Mouse (Mus musculus): ENCODE results near the gene Slc26a8. TPM values are rescaled to one million over a fixed set of nuclear protein-coding genes. Genes with fewer than 3 reads are reported as not detected.
"Not testable (repeated sequence)": the region's sequence is repeated elsewhere in the genome, so short reads cannot be mapped to it uniquely, and the experiment has no call there.

Gene Slc26a8
- polyA plus RNA-seq (2014; fragmentation: Nextera tagmentation; extraction: Ambion mirVana) = 0.33 and 0.49 TPM in 2 replicates

GRCm38 (mm10) chr17:28689586-28690283 is at the start of gene Slc26a8:
TSS of gene Slc26a8 (minus strand) at chr17:28690233.
- 8% methylated on average over 40 of the region's 40 CpGs for WGBS

GRCm38 (mm10) chr17:28739244-28739643 is 49.2 kb upstream of the Slc26a8 start:
- ATAC-seq (ENCODE audit: insufficient read depth) (no peak), DNase-seq (no peak)
- 89% methylated on average over 6 of the region's 6 CpGs for whole genome bisulfite sequencing
- H3K4me1 ChIP-seq (ENCODE audit: insufficient read depth) = no peaks in the 10 kb centered on the region
- H3K4me3 ChIP-seq (ENCODE audit: low read depth, low read length) = no peak overlapping the region
- peaks cover 84% of the 10 kb centered on the region for H3K36me3 ChIP-seq (ENCODE audit: insufficient read depth)
- H3K27me3 ChIP-seq (ENCODE audit: insufficient read depth, low read length) = no peaks in the 10 kb centered on the region
- TF ChIP-seq CTCF (IDR thresholded peaks at IDR 0.05; ENCODE audit: low read depth) = no peak
- H3K4me2 ChIP-seq = no peak overlapping the region
- H3K27ac ChIP-seq (ENCODE audit: low read depth) = no peak overlapping the region
- H3K9ac ChIP-seq = no peak overlapping the region
- no peaks in the 10 kb centered on the region for H3K9me3 ChIP-seq (ENCODE audit: low read depth, low read length)

More at GRCm38 (mm10) chr17:28689586-28690283, at the start of gene Slc26a8:
- TF ChIP-seq CTCF (IDR thresholded peaks at IDR 0.05; ENCODE audit: low read depth) = no peak
- Histone ChIP-seq H3K9me3 (ENCODE audit: low read depth, low read length) (no peaks in the 10 kb centered on the region), H3K27me3 (ENCODE audit: insufficient read depth, low read length) (peaks cover 12% of the 10 kb centered on the region), H3K4me2 (peak within 1 kb of the TSS; percentile 86), H3K4me1 (ENCODE audit: insufficient read depth) (peaks cover 18% of the 10 kb centered on the region), H3K27ac (ENCODE audit: low read depth) (peak within 1 kb of the TSS; percentile 96), H3K4me3 (ENCODE audit: low read depth, low read length) (peak within 1 kb of the TSS; percentile 99), H3K36me3 (ENCODE audit: insufficient read depth) (peaks cover 7% of the 10 kb centered on the region; the same call in 1 of the 2 replicates), H3K9ac (peak within 1 kb of the TSS; percentile 93)
- DNase-seq (peak; percentile 34), ATAC-seq (ENCODE audit: insufficient read depth) (no peak)

DNA sequence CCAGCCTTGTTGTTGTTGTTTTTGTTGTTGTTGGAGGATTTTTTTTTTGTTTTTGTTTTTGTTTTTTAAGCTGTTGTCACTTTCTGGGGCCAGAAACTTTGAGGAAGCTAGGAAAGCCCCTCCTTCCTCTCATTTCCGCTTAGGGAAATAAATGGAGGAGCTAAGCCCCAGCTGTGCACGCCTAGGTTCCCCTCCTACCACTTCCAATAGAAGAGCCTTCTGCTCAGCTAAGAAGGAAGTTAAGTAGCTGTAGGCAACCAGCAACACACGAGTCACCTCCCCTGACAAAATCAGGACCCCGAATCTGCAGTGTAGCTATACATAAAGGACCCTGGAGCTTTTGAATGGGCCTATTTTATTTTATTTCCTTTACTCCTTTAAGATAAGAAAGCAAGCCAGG is 47.9 kb upstream of the Slc26a8 start:
- ATAC-seq (ENCODE audit: insufficient read depth) = no peak
- no peak for DNase-seq
- H3K36me3 ChIP-seq (ENCODE audit: insufficient read depth) = peaks cover 80% of the 10 kb centered on the region
- no peak for TF ChIP-seq CTCF (IDR thresholded peaks at IDR 0.05; ENCODE audit: low read depth)
- H3K9me3 ChIP-seq (ENCODE audit: low read depth, low read length) = no peaks in the 10 kb centered on the region
- H3K4me3 ChIP-seq (ENCODE audit: low read depth, low read length) = no peak overlapping the region
- H3K4me1 ChIP-seq (ENCODE audit: insufficient read depth) = no peaks in the 10 kb centered on the region
- no peak overlapping the region for H3K4me2 ChIP-seq
- H3K27ac ChIP-seq (ENCODE audit: low read depth) = no peak overlapping the region
- WGBS = 79% methylated on average over 4 of the region's 4 CpGs
- H3K27me3 ChIP-seq (ENCODE audit: insufficient read depth, low read length) = no peaks in the 10 kb centered on the region
- H3K9ac ChIP-seq = no peak overlapping the region; the same call in 1 of the 2 replicates

DNA sequence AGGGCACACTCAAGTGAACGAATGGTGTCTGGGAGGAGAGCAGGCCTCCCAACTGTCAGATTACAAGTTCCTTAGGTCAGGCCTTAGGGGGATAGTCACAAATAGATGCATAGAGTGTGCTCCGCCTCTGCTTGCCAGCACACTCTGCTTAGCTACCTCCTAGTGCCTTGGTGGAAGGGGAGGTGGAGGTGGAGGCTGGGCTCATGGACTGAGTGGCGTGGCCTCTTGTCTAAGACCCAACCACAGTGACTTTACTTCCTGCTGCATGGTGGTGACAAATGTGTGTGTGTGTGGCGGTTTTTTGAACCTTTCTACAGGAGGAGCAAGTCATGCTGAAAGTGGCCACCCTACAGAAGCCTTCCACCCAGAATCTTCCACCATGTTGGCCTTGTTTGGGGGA is 46.5 kb upstream of the Slc26a8 start:
- no peaks in the 10 kb centered on the region for H3K27me3 ChIP-seq (ENCODE audit: insufficient read depth, low read length)
- H3K9ac ChIP-seq = no peak overlapping the region
- no peak for ATAC-seq (ENCODE audit: insufficient read depth)
- no peak overlapping the region for H3K4me3 ChIP-seq (ENCODE audit: low read depth, low read length)
- no peaks in the 10 kb centered on the region for H3K9me3 ChIP-seq (ENCODE audit: low read depth, low read length)
- no peaks in the 10 kb centered on the region for H3K4me1 ChIP-seq (ENCODE audit: insufficient read depth)
- no peak for DNase-seq
- WGBS = 73% methylated on average over 4 of the region's 4 CpGs
- H3K27ac ChIP-seq (ENCODE audit: low read depth) = no peak overlapping the region
- no peak overlapping the region for H3K4me2 ChIP-seq
- no peak for TF ChIP-seq CTCF (IDR thresholded peaks at IDR 0.05; ENCODE audit: low read depth)
- H3K36me3 ChIP-seq (ENCODE audit: insufficient read depth) = peaks cover 77% of the 10 kb centered on the region

GRCm38 (mm10) chr17:28735317-28736105 is 45.5 kb upstream of the Slc26a8 start:
- no peak for TF ChIP-seq CTCF (IDR thresholded peaks at IDR 0.05; ENCODE audit: low read depth)
- Histone ChIP-seq H3K27me3 (ENCODE audit: insufficient read depth, low read length) (no peaks in the 10 kb centered on the region), H3K9me3 (ENCODE audit: low read depth, low read length) (no peaks in the 10 kb centered on the region), H3K9ac (no peak overlapping the region), H3K4me3 (ENCODE audit: low read depth, low read length) (no peak overlapping the region), H3K36me3 (ENCODE audit: insufficient read depth) (peaks cover 77% of the 10 kb centered on the region), H3K4me1 (ENCODE audit: insufficient read depth) (no peaks in the 10 kb centered on the region), H3K4me2 (no peak overlapping the region), H3K27ac (ENCODE audit: low read depth) (no peak overlapping the region)
- DNase-seq (no peak), ATAC-seq (ENCODE audit: insufficient read depth) (no peak)
- 78% methylated on average over 6 of the region's 6 CpGs for WGBS

DNA sequence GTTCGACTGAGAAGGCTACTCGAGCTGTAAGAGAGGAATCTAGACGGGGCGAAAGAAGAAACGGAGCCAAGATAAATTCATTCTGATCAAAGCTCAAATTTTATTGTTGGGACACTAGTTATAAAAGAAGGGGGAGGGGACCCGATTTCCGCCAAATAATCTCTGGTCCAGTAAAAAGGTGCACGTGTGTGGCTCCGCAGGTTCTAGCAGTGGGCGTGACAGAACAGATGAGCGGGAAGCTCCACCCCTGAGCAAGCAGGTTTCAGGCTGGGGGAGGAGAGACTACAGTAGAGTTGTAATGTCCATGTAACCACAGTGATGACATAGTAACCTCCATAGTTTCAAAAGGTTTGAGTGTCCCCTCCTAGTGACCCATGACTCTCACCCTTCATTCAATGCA is 37.5 kb upstream of the Slc26a8 start:
- H3K4me3 ChIP-seq (ENCODE audit: low read depth, low read length); H3K4me1 ChIP-seq (ENCODE audit: insufficient read depth); H3K27ac ChIP-seq (ENCODE audit: low read depth); H3K9me3 ChIP-seq (ENCODE audit: low read depth, low read length); ATAC-seq (ENCODE audit: insufficient read depth); H3K4me2 ChIP-seq; DNase-seq; H3K9ac ChIP-seq; H3K27me3 ChIP-seq (ENCODE audit: insufficient read depth, low read length): not testable (repeated sequence)
- 87% methylated on average over 11 of the region's 11 CpGs for WGBS
- H3K36me3 ChIP-seq (ENCODE audit: insufficient read depth) = peaks cover 86% of the 10 kb centered on the region

- 77% methylated on average over 4 of the region's 4 CpGs for WGBS
- Histone ChIP-seq H3K27me3 (ENCODE audit: insufficient read depth, low read length) (no peaks in the 10 kb centered on the region), H3K4me1 (ENCODE audit: insufficient read depth) (peaks cover 6% of the 10 kb centered on the region; the same call in 1 of the 2 replicates), H3K9me3 (ENCODE audit: low read depth, low read length) (no peaks in the 10 kb centered on the region), H3K4me2 (no peak within 1 kb of the TSS), H3K9ac (no peak within 1 kb of the TSS), H3K27ac (ENCODE audit: low read depth) (no peak within 1 kb of the TSS), H3K36me3 (ENCODE audit: insufficient read depth) (peaks cover 81% of the 10 kb centered on the region), H3K4me3 (ENCODE audit: low read depth, low read length) (no peak within 1 kb of the TSS)
- no peak for TF ChIP-seq CTCF (IDR thresholded peaks at IDR 0.05; ENCODE audit: low read depth)
- DNase-seq (no peak), ATAC-seq (ENCODE audit: insufficient read depth) (no peak)
These were observed 35.8 kb upstream of the Slc26a8 start, which contains the start of gene AC170998.1 for GRCm38 (mm10) chr17:28725783-28726182. TSS of gene AC170998.1 (plus strand) at chr17:28726083.

Measured in lung, embryonic 14.5 days (tissue).